Mouse (Mus musculus): ENCODE measurements around the gene Vmn1r165.
"Not testable (repeated sequence)": the region's sequence is repeated elsewhere in the genome, so short reads cannot be mapped to it uniquely, and the experiment has no call there.

Gene Vmn1r165

DNA sequence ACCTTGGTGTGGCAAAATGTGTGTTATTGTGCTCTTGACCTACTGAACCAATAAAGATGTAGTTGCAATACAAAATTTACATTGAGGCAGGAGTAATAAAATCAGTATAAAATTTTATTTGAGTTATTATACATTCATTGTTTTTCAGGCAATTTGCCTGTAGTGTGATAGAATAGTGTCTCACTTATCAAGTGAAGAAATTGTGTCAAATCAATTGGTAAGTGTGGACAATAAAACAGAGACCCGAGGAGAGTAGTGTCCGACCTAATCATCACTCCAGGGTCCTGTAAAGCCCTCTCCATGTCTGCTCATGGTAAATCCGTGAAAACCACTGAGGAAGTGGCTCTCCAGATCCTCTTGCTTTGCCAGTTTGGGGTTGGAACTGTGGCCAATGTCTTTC lies at the start of gene Vmn1r165:
TSS of gene Vmn1r165 (plus strand) at position 301 of the 400 bp plus-strand sequence.
- not testable (repeated sequence) for DNase-seq (ENCODE audit: low spot score)

DNA sequence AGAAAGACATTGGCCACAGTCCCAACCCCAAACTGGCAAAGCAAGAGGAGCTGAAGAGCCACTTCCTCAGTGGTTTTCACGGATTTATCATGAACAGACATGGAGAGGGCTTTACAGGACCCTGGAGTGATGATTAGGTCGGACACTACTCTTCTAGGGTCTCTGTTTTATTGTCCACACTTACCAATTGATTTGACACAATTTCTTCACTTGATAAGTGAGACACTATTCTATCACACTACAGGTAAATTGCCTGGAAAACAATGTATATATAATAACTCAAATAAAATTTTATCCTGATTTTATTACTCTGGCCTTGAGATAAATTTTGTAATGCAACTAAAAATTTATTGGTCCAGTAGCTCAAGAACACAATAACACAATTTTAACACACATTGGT lies 34.5 kb downstream of the Vmn1r165 start, which contains the start of gene Vmn1r166:
TSS of gene Vmn1r166 (minus strand) at position 101 of the 400 bp plus-strand sequence.
- DNase-seq (ENCODE audit: low spot score), result not testable (repeated sequence)
